Mouse (Mus musculus): ENCODE results near the gene Gm49383. TPM values are rescaled to one million over a fixed set of nuclear protein-coding genes. Genes with fewer than 3 reads are reported as not detected.

Gm49383 gene
- polyA plus RNA-seq, 1 experiment from 2014 or later: 24.7 TPM

- Histone ChIP-seq H3K36me3 (peaks cover 22% of the 10 kb centered on the region), H3K4me1 (no peaks in the 10 kb centered on the region), H3K9me3 (replicated peaks) (no peaks in the 10 kb centered on the region), H3K9ac (no peak overlapping the region), H3K4me2 (replicated peaks) (no peak overlapping the region), H3K4me3 (no peak overlapping the region), H3K27ac (no peak overlapping the region), H3K27me3 (no peaks in the 10 kb centered on the region)
- WGBS: 96% methylated on average over 7 of the region's 7 CpGs
- no peak for ATAC-seq (ENCODE audit: low FRiP score)
These were observed 17.5 kb upstream of the Gm49383 start for GRCm38 (mm10) chr12:69214393-69214792.

GRCm38 (mm10) chr12:69213186-69213777 lies 16.4 kb upstream of the Gm49383 start:
- Histone ChIP-seq H3K4me3 (no peak overlapping the region), H3K27ac (no peak overlapping the region), H3K4me2 (replicated peaks) (no peak overlapping the region), H3K9ac (no peak overlapping the region), H3K4me1 (no peaks in the 10 kb centered on the region), H3K27me3 (no peaks in the 10 kb centered on the region), H3K9me3 (replicated peaks) (no peaks in the 10 kb centered on the region), H3K36me3 (peaks cover 20% of the 10 kb centered on the region; the same call in 1 of the 2 replicates)
- WGBS: 93% methylated on average over 13 of the region's 13 CpGs
- no peak for ATAC-seq (ENCODE audit: low FRiP score)

GRCm38 (mm10) chr12:69211057-69211456 lies 14.2 kb upstream of the Gm49383 start:
- Histone ChIP-seq H3K4me3 (no peak overlapping the region), H3K9ac (no peak overlapping the region), H3K36me3 (peaks cover 21% of the 10 kb centered on the region; the same call in 1 of the 2 replicates), H3K4me1 (no peaks in the 10 kb centered on the region), H3K4me2 (replicated peaks) (no peak overlapping the region), H3K9me3 (replicated peaks) (no peaks in the 10 kb centered on the region), H3K27ac (no peak overlapping the region), H3K27me3 (no peaks in the 10 kb centered on the region)
- ATAC-seq (ENCODE audit: low FRiP score): no peak
- WGBS: 87% methylated on average over 5 of the region's 5 CpGs

- 85% methylated on average over 18 of the region's 18 CpGs for WGBS
- Histone ChIP-seq H3K27ac (no peak overlapping the region), H3K4me1 (no peaks in the 10 kb centered on the region), H3K9ac (no peak overlapping the region), H3K4me3 (no peak overlapping the region), H3K27me3 (no peaks in the 10 kb centered on the region), H3K4me2 (replicated peaks) (no peak overlapping the region), H3K36me3 (peaks cover 21% of the 10 kb centered on the region; the same call in 1 of the 2 replicates), H3K9me3 (replicated peaks) (no peaks in the 10 kb centered on the region)
- ATAC-seq (ENCODE audit: low FRiP score): no peak
These were observed 13.4 kb upstream of the Gm49383 start for GRCm38 (mm10) chr12:69210056-69210979.

- no peak overlapping the region for H3K4me2 ChIP-seq (replicated peaks)
- peaks cover 17% of the 10 kb centered on the region; the same call in 1 of the 2 replicates for H3K36me3 ChIP-seq
- no peaks in the 10 kb centered on the region for H3K27me3 ChIP-seq
- H3K9me3 ChIP-seq (replicated peaks): no peaks in the 10 kb centered on the region
- ATAC-seq (ENCODE audit: low FRiP score): no peak
- 92% methylated on average over 2 of the region's 2 CpGs for WGBS
- no peak overlapping the region for H3K4me3 ChIP-seq
- H3K27ac ChIP-seq: no peak overlapping the region
- no peak overlapping the region for H3K9ac ChIP-seq
- no peaks in the 10 kb centered on the region for H3K4me1 ChIP-seq
These were observed 11.6 kb upstream of the Gm49383 start for GRCm38 (mm10) chr12:69208520-69208919.

- H3K36me3 ChIP-seq: peaks cover 17% of the 10 kb centered on the region; the same call in 1 of the 2 replicates
- 95% methylated on average over 7 of the region's 7 CpGs for whole genome bisulfite sequencing
These were observed 11.0 kb upstream of the Gm49383 start for GRCm38 (mm10) chr12:69207926-69208325.

GRCm38 (mm10) chr12:69207396-69207795 lies 10.5 kb upstream of the Gm49383 start:
- Histone ChIP-seq H3K36me3 (peaks cover 16% of the 10 kb centered on the region; the same call in 1 of the 2 replicates), H3K4me3 (no peak overlapping the region), H3K27ac (no peak overlapping the region), H3K9me3 (replicated peaks) (no peaks in the 10 kb centered on the region), H3K4me2 (replicated peaks) (no peak overlapping the region), H3K27me3 (no peaks in the 10 kb centered on the region), H3K9ac (no peak overlapping the region), H3K4me1 (no peaks in the 10 kb centered on the region)
- WGBS: 94% methylated on average over 8 of the region's 8 CpGs
- no peak for ATAC-seq (ENCODE audit: low FRiP score)

More at GRCm38 (mm10) chr12:69207926-69208325, 11.0 kb upstream of the Gm49383 start:
- Histone ChIP-seq H3K4me1 (no peaks in the 10 kb centered on the region), H3K4me2 (replicated peaks) (no peak overlapping the region), H3K9me3 (replicated peaks) (no peaks in the 10 kb centered on the region), H3K27me3 (no peaks in the 10 kb centered on the region), H3K9ac (no peak overlapping the region), H3K4me3 (no peak overlapping the region), H3K27ac (no peak overlapping the region)
- no peak for ATAC-seq (ENCODE audit: low FRiP score)

- no peak for ATAC-seq (ENCODE audit: low FRiP score)
- Histone ChIP-seq H3K36me3 (peaks cover 26% of the 10 kb centered on the region), H3K9ac (no peak within 1 kb of the TSS), H3K27ac (no peak within 1 kb of the TSS), H3K27me3 (no peaks in the 10 kb centered on the region), H3K4me2 (replicated peaks) (no peak within 1 kb of the TSS), H3K4me1 (no peaks in the 10 kb centered on the region), H3K9me3 (replicated peaks) (no peaks in the 10 kb centered on the region), H3K4me3 (no peak within 1 kb of the TSS)
- 67% methylated on average over 16 of the region's 16 CpGs for WGBS
These were observed 7.3 kb upstream of the Gm49383 start, which contains the start of gene Gm49384 for GRCm38 (mm10) chr12:69204052-69204833. Gm49384 (minus strand) TSS chr12:69204267.

- Histone ChIP-seq H3K36me3 (peaks cover 20% of the 10 kb centered on the region), H3K4me3 (no peak overlapping the region), H3K9me3 (replicated peaks) (no peaks in the 10 kb centered on the region), H3K4me2 (replicated peaks) (peak overlapping the region; percentile 95; the same call in 1 of the 2 replicates), H3K27me3 (no peaks in the 10 kb centered on the region), H3K27ac (no peak overlapping the region), H3K9ac (no peak overlapping the region), H3K4me1 (peaks cover 23% of the 10 kb centered on the region)
- no peak for ATAC-seq (ENCODE audit: low FRiP score)
These were observed 2.1 kb upstream of the Gm49383 start for GRCm38 (mm10) chr12:69198985-69199384.

GRCm38 (mm10) chr12:69198164-69198535 lies 1.2 kb upstream of the Gm49383 start, which contains the start of gene Dnaaf2:
Dnaaf2 (minus strand) TSS chr12:69198429.
- Histone ChIP-seq H3K4me2 (replicated peaks) (peak within 1 kb of the TSS; percentile 95), H3K36me3 (peaks cover 20% of the 10 kb centered on the region), H3K9ac (peak within 1 kb of the TSS; percentile 87), H3K4me3 (peak within 1 kb of the TSS; percentile 83), H3K27ac (peak within 1 kb of the TSS; percentile 93), H3K9me3 (replicated peaks) (no peaks in the 10 kb centered on the region), H3K4me1 (peaks cover 23% of the 10 kb centered on the region), H3K27me3 (no peaks in the 10 kb centered on the region)
- under 1% methylated on average over 18 of the region's 18 CpGs for WGBS
- ATAC-seq (ENCODE audit: low FRiP score): peak; percentile 65

- under 1% methylated on average over 90 of the region's 94 CpGs for WGBS
- ATAC-seq (ENCODE audit: low FRiP score): peak; percentile 81
- peak overlapping the region; percentile 95 for H3K4me2 ChIP-seq (replicated peaks)
- H3K4me3 ChIP-seq: peak overlapping the region; percentile 83
- peak overlapping the region; percentile 87 for H3K9ac ChIP-seq
- H3K4me1 ChIP-seq: peaks cover 23% of the 10 kb centered on the region
- H3K27ac ChIP-seq: peak overlapping the region; percentile 93
- H3K36me3 ChIP-seq: peaks cover 22% of the 10 kb centered on the region
- H3K27me3 ChIP-seq: no peaks in the 10 kb centered on the region
- H3K9me3 ChIP-seq (replicated peaks): no peaks in the 10 kb centered on the region
These were observed 667 bp upstream of the Gm49383 start for GRCm38 (mm10) chr12:69197378-69198163.
